Mouse (Mus musculus) stomach, postnatal 0 days (tissue): ENCODE measurements around the gene Rbm28. TPM values are rescaled to one million over a fixed set of nuclear protein-coding genes. Genes with fewer than 3 reads are reported as not detected.
A peak's percentile ranks its signal among the peaks of the same experiment; 100 is the strongest.

ENCODE experiments used
- ATAC-seq: fragments of 200-750 bp; cut with Nextera tagmentation; 2 replicates; pipeline ENCODE4 v1.8.0; 2017; ENCODE audit not compliant: low FRiP score, low TSS enrichment
- DNase-seq: peaks from one replicate; pipeline ENCODE4 v3.0.0-alpha.2; 2016; ENCODE audit warnings: low spot score
- H3K27ac ChIP-seq: fragments of 300-500 bp; sonication (generic); replicated peaks from 2 replicates; pipeline ENCODE4 v1.5.1; 2014; ENCODE audit warnings: mild to moderate bottlenecking, control low read depth
- H3K27me3 ChIP-seq: fragments of 300-500 bp; sonication (generic); 2 replicates; pipeline ENCODE4 v1.6.1; 2014; ENCODE audit warnings: low read length; ENCODE audit not compliant: control insufficient read depth, insufficient read depth
- H3K36me3 ChIP-seq: fragments of 300-500 bp; sonication (generic); 2 replicates; pipeline ENCODE4 v1.6.1; 2014; ENCODE audit warnings: low read length, mixed read lengths; ENCODE audit not compliant: control insufficient read depth, insufficient read depth
- H3K4me1 ChIP-seq: fragments of 300-500 bp; sonication (generic); replicated peaks from 2 replicates; pipeline ENCODE4 v1.6.1; 2014; ENCODE audit warnings: antibody characterized with exemption; ENCODE audit not compliant: control insufficient read depth, insufficient read depth
- H3K4me2 ChIP-seq: fragments of 300-500 bp; sonication (generic); replicated peaks from 2 replicates; pipeline ENCODE4 v1.6.1; 2014; ENCODE audit warnings: low read depth, mild to moderate bottlenecking, control low read depth, moderate library complexity
- H3K4me3 ChIP-seq: fragments of 300-500 bp; sonication (generic); 2 replicates; pipeline ENCODE4 v1.5.1; 2014; ENCODE audit warnings: low read depth, low read length, control low read depth
- H3K9ac ChIP-seq: fragments of 300-500 bp; sonication (generic); 2 replicates; pipeline ENCODE4 v1.6.1; 2014; ENCODE audit warnings: mild to moderate bottlenecking, low read length, control low read depth, mixed read lengths
- H3K9me3 ChIP-seq: fragments of 300-500 bp; sonication (generic); 2 replicates; pipeline ENCODE4 v1.6.1; 2016; ENCODE audit warnings: low read length; ENCODE audit not compliant: control insufficient read depth
- CTCF ChIP-seq: IDR thresholded peaks from 2 replicates; pipeline ENCODE4 v1.5.1; 2016; ENCODE audit warnings: antibody characterized with exemption, low read depth, mild to moderate bottlenecking, moderate library complexity
- EP300 ChIP-seq: optimal IDR thresholded peaks from 2 replicates; pipeline ENCODE3; 2016; ENCODE audit warnings: antibody characterized with exemption
- WGBS: fragments of 180-500 bp; shearing (Covaris S2); extraction: QIAGEN DNeasy Blood & Tissue Kit; methylation state at CpG from one replicate; pipeline ENCODE4 v1.1.7; 2014; 5-methylcytosine and 5-hydroxymethylcytosine counted together
- polyA plus RNA-seq: library from polyadenylated mRNA; unstranded; fragments of >200 nt; fragmentation: Nextera tagmentation; extraction: Ambion mirVana; gene quantifications from 2 replicates; pipeline ENCODE4 v1.2.1, GENCODE M21; 2015

The Rbm28 gene
- polyA plus RNA-seq: 10.8 and 11.8 TPM in 2 replicates

DNA sequence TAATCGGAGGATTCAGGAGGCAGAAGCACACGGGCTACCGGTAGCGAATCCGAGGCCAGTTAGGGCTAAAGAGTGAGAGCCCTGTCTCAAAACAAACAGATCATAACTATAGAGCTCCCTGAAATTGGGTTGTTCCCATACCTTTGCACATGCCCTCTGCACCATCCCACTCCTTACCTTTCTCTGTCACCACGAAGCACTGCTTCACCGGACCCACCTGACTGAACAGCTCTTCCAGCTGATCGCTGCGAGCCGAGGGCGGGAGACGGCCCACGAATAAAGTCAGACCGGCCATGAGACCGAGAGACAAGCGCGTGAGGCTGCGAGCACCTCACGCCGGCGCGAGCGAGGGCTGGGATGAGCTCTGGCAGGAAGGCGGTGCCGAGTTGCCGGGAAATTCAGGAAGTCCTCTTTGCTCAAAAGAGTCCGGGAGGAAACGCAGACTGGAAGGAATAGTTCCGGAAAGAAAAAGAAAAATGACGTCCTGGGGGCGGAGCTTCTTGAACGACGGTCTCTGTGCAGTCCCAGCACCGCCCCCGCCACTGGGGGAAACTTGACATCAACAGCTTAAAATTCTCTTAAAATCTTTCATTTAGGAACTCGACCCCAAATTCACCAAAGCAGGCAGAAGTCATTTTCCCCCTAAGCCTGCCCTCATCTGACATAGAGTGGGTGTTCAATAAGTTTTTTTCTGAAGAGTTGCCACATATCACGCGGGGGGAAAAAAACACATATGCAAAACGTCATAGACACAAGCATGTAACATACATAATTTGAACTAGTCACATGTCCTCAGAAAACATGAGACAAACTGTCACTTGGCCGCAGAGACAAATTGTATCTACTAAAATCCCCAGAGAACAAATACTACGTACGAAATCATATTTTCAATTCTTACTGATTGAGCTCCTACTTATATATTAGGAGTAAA lies at the start of gene Rbm28:
Rbm28 (minus strand) TSS at position 693 of the 931 bp plus-strand sequence.
- TF ChIP-seq EP300: no peak
- no peak for TF ChIP-seq CTCF
- Histone ChIP-seq H3K27me3 (0 out of 2 replicates have a peak, but pooled peaks cover 4% of the 10 kb centered on the region), H3K9me3 (no peaks in the 10 kb centered on the region), H3K4me1 (0 out of 2 replicates have a peak, but pooled peaks cover 2% of the 10 kb centered on the region), H3K36me3 (no peaks in the 10 kb centered on the region; the same call in 1 of the 2 replicates), H3K4me3 (peak within 1 kb of the TSS; percentile 67), H3K9ac (peak within 1 kb of the TSS; percentile 74), H3K27ac (0 out of 2 replicates have a peak within 1 kb of the TSS, but pooled peaks have one; percentile 26), H3K4me2 (peak within 1 kb of the TSS; percentile 62)
- DNase-seq (peak; percentile 86), ATAC-seq (peak; percentile 88)
- WGBS: 6% methylated on average over 42 of the region's 42 CpGs

GRCm38 (mm10) chr6:29214245-29214644 lies 49.4 kb upstream of the Rbm28 start:
- Histone ChIP-seq H3K27me3 (no peaks in the 10 kb centered on the region), H3K4me3 (no peak overlapping the region), H3K4me1 (peaks cover 10% of the 10 kb centered on the region), H3K36me3 (no peaks in the 10 kb centered on the region), H3K9me3 (no peaks in the 10 kb centered on the region), H3K9ac (no peak overlapping the region), H3K4me2 (no peak overlapping the region), H3K27ac (no peak overlapping the region)
- DNase-seq (no peak), ATAC-seq (no peak)
- WGBS: 35% methylated on average over 1 of the region's 1 CpGs
- TF ChIP-seq EP300 (no peak), CTCF (0 out of 2 replicates have a peak, but pooled peaks have one; percentile 8)

- H3K4me3 ChIP-seq: no peak overlapping the region
- H3K4me1 ChIP-seq: peaks cover 10% of the 10 kb centered on the region
- no peak overlapping the region for H3K9ac ChIP-seq
- no peak for DNase-seq
- H3K9me3 ChIP-seq: no peaks in the 10 kb centered on the region
- WGBS: 67% methylated on average over 5 of the region's 5 CpGs
- no peaks in the 10 kb centered on the region for H3K27me3 ChIP-seq
- ATAC-seq: no peak
- H3K27ac ChIP-seq: no peak overlapping the region
- no peak overlapping the region for H3K4me2 ChIP-seq
- TF ChIP-seq EP300 (no peak), CTCF (no peak)
- H3K36me3 ChIP-seq: no peaks in the 10 kb centered on the region
These were observed 48.6 kb upstream of the Rbm28 start for GRCm38 (mm10) chr6:29213436-29213835.

DNA sequence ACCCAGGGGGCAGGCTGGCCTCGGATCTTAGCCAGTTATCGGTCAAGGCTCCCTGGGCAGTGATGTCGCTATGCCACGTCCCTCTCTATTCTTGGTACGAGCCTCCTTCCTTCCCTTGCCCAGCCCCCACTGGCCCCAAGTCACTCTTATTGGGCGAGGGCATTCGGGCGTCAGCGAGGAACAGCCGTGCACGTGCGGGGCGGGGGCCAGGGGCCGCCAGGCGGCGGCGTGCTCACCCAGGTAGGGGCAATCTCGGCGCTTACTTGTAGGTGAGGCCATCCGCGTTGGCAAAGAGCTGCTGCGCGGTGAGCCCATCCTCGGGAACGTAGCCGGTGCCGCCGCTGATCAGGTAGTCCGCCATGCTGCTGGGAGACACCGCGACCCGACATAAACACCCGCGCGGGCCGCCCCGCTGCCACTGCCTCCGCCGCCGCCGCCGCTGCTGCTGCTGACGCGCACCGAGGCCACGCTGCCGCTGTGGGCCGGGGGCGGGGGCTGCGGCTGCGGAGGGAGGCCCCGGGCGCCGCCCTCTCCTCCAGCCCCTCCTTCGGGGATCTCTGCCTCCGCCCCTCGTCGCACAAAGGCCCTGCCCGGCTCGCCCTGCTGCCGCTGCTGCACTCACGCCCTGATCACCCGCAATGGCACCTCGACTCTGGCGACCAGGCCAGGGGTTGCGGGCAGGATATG lies 47.1 kb upstream of the Rbm28 start:
- under 1% methylated on average over 49 of the region's 66 CpGs for WGBS
- H3K36me3 ChIP-seq: no peaks in the 10 kb centered on the region
- peak; percentile 86 for ATAC-seq

DNA sequence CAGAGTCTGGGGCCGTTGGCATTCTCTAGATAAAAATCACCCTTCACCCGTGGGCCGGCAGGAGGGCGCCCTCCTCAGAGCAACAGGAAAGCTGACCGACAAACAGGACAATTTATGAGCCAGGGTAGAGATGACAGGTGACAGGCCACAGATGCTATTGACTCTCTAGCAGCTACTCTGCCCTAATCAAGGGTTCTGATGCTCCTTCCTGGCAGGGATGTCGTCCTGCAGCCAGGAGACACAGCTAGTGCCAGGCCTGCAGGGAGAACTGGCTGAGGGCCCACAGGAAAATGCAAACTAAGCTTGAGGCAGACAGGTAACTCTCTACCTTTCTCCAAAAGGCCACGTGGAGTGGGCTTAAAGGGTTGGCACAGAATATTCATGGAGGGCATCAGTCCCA lies 46.3 kb upstream of the Rbm28 start:
- WGBS: 26% methylated on average over 7 of the region's 7 CpGs
- H3K27ac ChIP-seq: no peak overlapping the region

More for the DNA sequence above, 47.1 kb upstream of the Rbm28 start:
- Histone ChIP-seq H3K27me3 (no peaks in the 10 kb centered on the region), H3K4me1 (peaks cover 10% of the 10 kb centered on the region), H3K9ac (peak overlapping the region; percentile 78), H3K4me2 (peak overlapping the region; percentile 96), H3K27ac (peak overlapping the region; percentile 78), H3K9me3 (no peaks in the 10 kb centered on the region), H3K4me3 (peak overlapping the region; percentile 69)
- DNase-seq: peak; percentile 89
- peak; percentile 39 for TF ChIP-seq CTCF
- no peak for TF ChIP-seq EP300

More for the DNA sequence above, 46.3 kb upstream of the Rbm28 start:
- DNase-seq (no peak), ATAC-seq (no peak)
- Histone ChIP-seq H3K4me1 (peaks cover 10% of the 10 kb centered on the region), H3K4me2 (peak overlapping the region; percentile 96), H3K4me3 (peak overlapping the region; percentile 69), H3K27me3 (no peaks in the 10 kb centered on the region), H3K9ac (peak overlapping the region; percentile 78), H3K9me3 (no peaks in the 10 kb centered on the region), H3K36me3 (0 out of 2 replicates have a peak, but pooled peaks cover 1% of the 10 kb centered on the region)
- TF ChIP-seq CTCF (no peak; the same call in 1 of the 2 replicates), EP300 (no peak)
